Mouse (Mus musculus) ES-Bruce4 (cell line): Measurements from ENCODE around the gene Zfp385b.

Source experiments
- CTCF ChIP-seq: IDR thresholded peaks from one replicate; pipeline ENCODE4 v1.8.1; 2011; ENCODE audit warnings: low read depth, low read length
- EP300 ChIP-seq: IDR thresholded peaks from 2 replicates; pipeline ENCODE4 v1.6.1; 2011; ENCODE audit warnings: low read depth, low read length; ENCODE audit not compliant: insufficient read depth
- POLR2A ChIP-seq: IDR thresholded peaks from one replicate; pipeline ENCODE4 v1.8.1; 2011; ENCODE audit warnings: low read length; ENCODE audit not compliant: insufficient read depth

- TF ChIP-seq POLR2A = no peak
- no peak for TF ChIP-seq CTCF
- TF ChIP-seq EP300 = no peak
Measured at GRCm38 (mm10) chr2:77503217-77503616, 316.2 kb downstream of the Zfp385b start.
